Mouse (Mus musculus) kidney, adult 2 months (tissue): ENCODE results near the gene Doxl2.

Experiments
- CTCF ChIP-seq: fragments of 200-500 bp; conservative IDR thresholded peaks from 2 replicates; pipeline ENCODE4 v1.5.1; 2011; ENCODE audit warnings: low read depth, mild to moderate bottlenecking, control low read depth, low read length, moderate library complexity, mixed read lengths; ENCODE audit not compliant: insufficient read depth, insufficient read length
- POLR2A ChIP-seq: fragments of 200-500 bp; IDR thresholded peaks from one replicate; pipeline ENCODE4 v1.6.1; 2011; ENCODE audit warnings: low read depth, low read length, control low read depth

GRCm38 (mm10) chr6:49023315-49023714 is 48.6 kb downstream of the Doxl2 start:
- TF ChIP-seq CTCF (no peak), POLR2A (no peak)
